In genomic region chr17:83101035-83101434, GRCm38 (mm10) we compare ENCODE assay signal across 27 mouse cellular contexts.
DNase-seq lines count a peak whose midpoint lies in the region; ATAC-seq lines count a peak whose summit lies in the region.
"Had no signal": no experiment of that assay in that cellular context is flagged by ENCODE, and none has a peak within 500 bp of the region (broad histone marks: within the 10 kb centered on the region; RNA-seq: fewer than 3 reads in every experiment).

No protein-coding gene starts in this region.

- no peak overlapping the region for H3K4me3 ChIP-seq in hindbrain, embryonic 10.5 days
- no peak overlapping the region for H3K4me3 ChIP-seq in hindbrain, embryonic 16.5 days (ENCODE audit: low read length)
- no peak overlapping the region for H3K4me3 ChIP-seq in limb, embryonic 10.5 days
- H3K4me3 ChIP-seq: embryonic facial prominence, embryonic 15.5 days; heart, adult 2 months; heart, embryonic 15.5 days; hindbrain, embryonic 12.5 days had no signal

- H3K4me2 ChIP-seq in hindbrain, embryonic 16.5 days (ENCODE audit: low read length), result no peak overlapping the region
- H3K4me2 ChIP-seq: embryonic facial prominence, embryonic 15.5 days; heart, embryonic 15.5 days; hindbrain, embryonic 12.5 days; liver, embryonic 11.5 days had no signal

- no peak for DNase-seq in hindbrain, embryonic 10.5 days (ENCODE audit: low spot score)
- DNase-seq in embryo, embryonic 11 days, result peak; percentile 37
- DNase-seq in limb, embryonic 10.5 days (ENCODE audit: low spot score), result peak; percentile 58
- no peak for DNase-seq in heart, postnatal 4 days
- no peak for DNase-seq in frontal cortex, postnatal 25 days (ENCODE audit: low spot score in 2 of 2)
- DNase-seq: adrenal gland, postnatal 36 days; cerebellum, adult 11 months; cerebellum, adult 9-11 months; gastrocnemius, postnatal 14 days; heart, adult 2 months; kidney, adult 18-20 months; kidney, postnatal 10 days; layer of hippocampus, postnatal 36 days; liver, postnatal 0 days; lung, postnatal 14 days; midbrain, embryonic 14.5 days; right cerebral cortex, postnatal 14 days; spleen, adult 18-20 months had no signal

- no peaks in the 10 kb centered on the region for H3K36me3 ChIP-seq in hindbrain, embryonic 10.5 days
- no peaks in the 10 kb centered on the region for H3K36me3 ChIP-seq in hindbrain, embryonic 16.5 days (ENCODE audit: control insufficient read depth, insufficient read depth, low read length)
- no peaks in the 10 kb centered on the region for H3K36me3 ChIP-seq in limb, embryonic 10.5 days
- H3K36me3 ChIP-seq: embryonic facial prominence, embryonic 15.5 days; heart, embryonic 15.5 days; hindbrain, embryonic 12.5 days had no signal

- peak overlapping the region; percentile 46; the same call in 1 of the 2 replicates for H3K27ac ChIP-seq in hindbrain, embryonic 10.5 days
- H3K27ac ChIP-seq in hindbrain, embryonic 16.5 days (ENCODE audit: low read depth, low read length), result no peak overlapping the region
- peak overlapping the region; percentile 72 for H3K27ac ChIP-seq in limb, embryonic 10.5 days
- H3K27ac ChIP-seq: embryonic facial prominence, embryonic 15.5 days; heart, adult 2 months; heart, embryonic 15.5 days; hindbrain, embryonic 12.5 days had no signal

- H3K9me3 ChIP-seq in hindbrain, embryonic 10.5 days, result no peaks in the 10 kb centered on the region
- no peaks in the 10 kb centered on the region for H3K9me3 ChIP-seq in hindbrain, embryonic 16.5 days (ENCODE audit: control insufficient read depth, low read length)
- H3K9me3 ChIP-seq in limb, embryonic 10.5 days (replicated peaks), result no peaks in the 10 kb centered on the region
- H3K9me3 ChIP-seq: embryonic facial prominence, embryonic 15.5 days; heart, embryonic 15.5 days; hindbrain, embryonic 12.5 days had no signal

- 78% methylated on average over 7 of the region's 7 CpGs for WGBS in hindbrain, embryonic 10.5 days
- WGBS in hindbrain, embryonic 16.5 days, result 70% methylated on average over 7 of the region's 7 CpGs
- 31% methylated on average over 7 of the region's 7 CpGs for WGBS in limb, embryonic 10.5 days

- H3K9ac ChIP-seq in hindbrain, embryonic 16.5 days (ENCODE audit: low read depth, low read length), result no peak overlapping the region
- H3K9ac ChIP-seq: embryonic facial prominence, embryonic 15.5 days; heart, embryonic 15.5 days; hindbrain, embryonic 12.5 days; liver, postnatal 0 days had no signal

- ATAC-seq in hindbrain, embryonic 16.5 days, result no peak
- ATAC-seq in megakaryocyte-erythroid progenitor cell, adult 5-6 weeks (replicated peaks; ENCODE audit: low FRiP score, low TSS enrichment, poor library complexity, severe bottlenecking), result peak; percentile 74
- ATAC-seq: forebrain, embryonic 14.5 days; inflammation-experienced regulatory T-cells, adult 6 months; liver, postnatal 0 days; Patski had no signal

- H3K4me1 ChIP-seq in hindbrain, embryonic 10.5 days (replicated peaks), result peaks cover 15% of the 10 kb centered on the region
- H3K4me1 ChIP-seq in hindbrain, embryonic 16.5 days (ENCODE audit: control insufficient read depth, insufficient read depth, low read depth, low read length), result peaks cover 2% of the 10 kb centered on the region; the same call in 1 of the 2 replicates
- H3K4me1 ChIP-seq in limb, embryonic 10.5 days, result peaks cover 70% of the 10 kb centered on the region

- H3K27me3 ChIP-seq in hindbrain, embryonic 10.5 days (ENCODE audit: insufficient read depth, poor library complexity, severe bottlenecking), result peaks cover 34% of the 10 kb centered on the region
- H3K27me3 ChIP-seq in hindbrain, embryonic 16.5 days (replicated peaks; ENCODE audit: control insufficient read depth, insufficient read depth, low read length), result no peaks in the 10 kb centered on the region
- peaks cover 80% of the 10 kb centered on the region for H3K27me3 ChIP-seq in limb, embryonic 10.5 days (ENCODE audit: low read depth, poor library complexity, severe bottlenecking)
- H3K27me3 ChIP-seq: heart, embryonic 15.5 days; Patski had no signal

Comparison
In these comparisons a context has a peak if more than half of its experiments do, and no peak if none do; other contexts are left out.
1. DNase-seq: peak in embryo, embryonic 11 days (single experiment) and limb, embryonic 10.5 days (single experiment); none in hindbrain, embryonic 10.5 days (single experiment), heart, postnatal 4 days (single experiment) and frontal cortex, postnatal 25 days (0 of 2).